Mouse (Mus musculus) limb, embryonic 12.5 days (tissue): ENCODE data around the gene Ucp3. TPM values are rescaled to one million over a fixed set of nuclear protein-coding genes. Genes with fewer than 3 reads are reported as not detected.

ENCODE experiments used
- ATAC-seq: fragments of 200-750 bp; cut with Nextera tagmentation; 2 replicates; pipeline ENCODE4 v1.8.0; 2017; ENCODE audit warnings: low read depth, moderate TSS enrichment; ENCODE audit not compliant: insufficient number of reproducible peaks, insufficient read depth, low FRiP score, low TSS enrichment
- H3K27ac ChIP-seq: fragments of 300-500 bp; sonication (generic); 2 replicates; pipeline ENCODE4 v1.5.1; 2016; ENCODE audit warnings: mild to moderate bottlenecking, moderate library complexity
- H3K27me3 ChIP-seq: fragments of 300-500 bp; sonication (generic); 2 replicates; pipeline ENCODE4 v1.6.1; 2016; ENCODE audit warnings: mild to moderate bottlenecking, moderate library complexity
- H3K36me3 ChIP-seq: fragments of 300-500 bp; sonication (generic); 2 replicates; pipeline ENCODE4 v1.6.1; 2016; ENCODE audit warnings: mild to moderate bottlenecking, moderate library complexity
- H3K4me1 ChIP-seq: fragments of 300-500 bp; sonication (generic); replicated peaks from 2 replicates; pipeline ENCODE4 v1.6.1; 2016
- H3K4me2 ChIP-seq: fragments of 300-500 bp; sonication (generic); 2 replicates; pipeline ENCODE4 v1.6.1; 2016; ENCODE audit warnings: mild to moderate bottlenecking, moderate library complexity
- H3K4me3 ChIP-seq: fragments of 300-500 bp; sonication (generic); replicated peaks from 2 replicates; pipeline ENCODE4 v1.5.1; 2016; ENCODE audit warnings: mild to moderate bottlenecking
- H3K9ac ChIP-seq: fragments of 300-500 bp; sonication (generic); replicated peaks from 2 replicates; pipeline ENCODE4 v1.6.1; 2016; ENCODE audit warnings: mild to moderate bottlenecking, moderate library complexity
- H3K9me3 ChIP-seq: fragments of 300-500 bp; sonication (generic); 2 replicates; pipeline ENCODE4 v1.6.1; 2016; ENCODE audit warnings: mild to moderate bottlenecking, moderate library complexity
- WGBS: fragments of 180-500 bp; shearing (Covaris S2); methylation state at CpG from one replicate; pipeline ENCODE4 v1.1.7; 2016; 5-methylcytosine and 5-hydroxymethylcytosine counted together
- polyA plus RNA-seq: library from polyadenylated mRNA; unstranded; fragments of >200 nt; fragmentation: Nextera tagmentation; extraction: Ambion mirVana; gene quantifications from 2 replicates; pipeline ENCODE4 v1.2.1, GENCODE M21; 2016

Ucp3 gene
- polyA plus RNA-seq, 1 experiment from 2014 or later = not detected

DNA sequence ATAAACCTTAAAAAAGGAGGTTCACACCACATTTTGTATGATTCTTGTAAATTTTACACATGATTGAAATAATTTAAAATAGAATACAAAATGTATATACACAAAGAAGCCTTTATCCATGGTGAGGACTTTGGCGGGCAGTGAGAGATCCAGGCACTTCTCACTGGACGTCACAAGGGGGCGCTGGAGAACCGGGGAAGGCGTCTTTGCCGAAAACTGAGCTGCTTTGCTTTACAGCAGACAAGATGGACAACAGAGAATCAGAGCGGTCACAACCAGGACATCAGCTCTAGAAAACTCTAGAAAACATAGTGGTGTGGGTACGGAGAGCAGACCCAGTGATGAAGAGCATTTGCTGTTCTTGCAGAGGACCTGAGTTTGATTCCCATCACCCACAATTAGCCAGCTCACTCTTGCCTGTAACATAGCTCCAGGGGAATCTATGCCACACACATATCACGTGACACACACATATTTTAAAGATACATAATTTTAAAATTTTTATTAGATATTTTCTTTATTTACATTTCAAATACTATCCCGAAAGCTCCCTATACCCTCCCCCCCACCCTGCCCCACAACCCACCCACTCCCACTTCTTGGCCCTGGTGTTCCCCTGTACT is 48.0 kb downstream of the Ucp3 start:
- Histone ChIP-seq H3K9me3 (no peaks in the 10 kb centered on the region), H3K27ac (no peak overlapping the region), H3K9ac (no peak overlapping the region), H3K36me3 (no peaks in the 10 kb centered on the region), H3K27me3 (no peaks in the 10 kb centered on the region), H3K4me1 (no peaks in the 10 kb centered on the region), H3K4me3 (no peak overlapping the region), H3K4me2 (peak overlapping the region; percentile 20; the same call in 1 of the 2 replicates)
- no peak; the same call in 1 of the 2 replicates for ATAC-seq
- 21% methylated on average over 10 of the region's 10 CpGs for WGBS

DNA sequence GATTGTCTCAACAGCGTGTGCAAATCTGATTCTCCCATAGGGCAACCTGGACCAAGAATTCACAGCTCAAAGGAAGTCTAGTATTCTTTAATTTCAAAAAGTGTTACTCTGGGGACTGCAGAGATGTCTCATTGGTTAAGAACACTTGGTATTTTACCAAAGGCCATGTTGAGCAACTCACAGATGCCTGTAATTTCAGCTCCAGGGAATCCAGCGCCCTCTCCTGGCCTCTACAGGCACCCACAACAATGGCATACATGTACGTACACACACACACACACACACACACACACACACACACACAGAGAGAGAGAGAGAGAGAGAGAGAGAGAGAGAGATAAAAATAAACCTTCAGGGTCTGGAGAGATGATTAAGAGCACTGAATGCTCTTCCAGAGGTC is 49.4 kb downstream of the Ucp3 start:
- no peak overlapping the region for H3K4me3 ChIP-seq
- H3K9ac ChIP-seq = no peak overlapping the region
- no peaks in the 10 kb centered on the region for H3K4me1 ChIP-seq
- no peak for ATAC-seq
- H3K36me3 ChIP-seq = no peaks in the 10 kb centered on the region
- no peak overlapping the region for H3K4me2 ChIP-seq
- H3K27me3 ChIP-seq = no peaks in the 10 kb centered on the region
- no peak overlapping the region for H3K27ac ChIP-seq
- H3K9me3 ChIP-seq = no peaks in the 10 kb centered on the region
- WGBS = 82% methylated on average over 3 of the region's 3 CpGs

DNA sequence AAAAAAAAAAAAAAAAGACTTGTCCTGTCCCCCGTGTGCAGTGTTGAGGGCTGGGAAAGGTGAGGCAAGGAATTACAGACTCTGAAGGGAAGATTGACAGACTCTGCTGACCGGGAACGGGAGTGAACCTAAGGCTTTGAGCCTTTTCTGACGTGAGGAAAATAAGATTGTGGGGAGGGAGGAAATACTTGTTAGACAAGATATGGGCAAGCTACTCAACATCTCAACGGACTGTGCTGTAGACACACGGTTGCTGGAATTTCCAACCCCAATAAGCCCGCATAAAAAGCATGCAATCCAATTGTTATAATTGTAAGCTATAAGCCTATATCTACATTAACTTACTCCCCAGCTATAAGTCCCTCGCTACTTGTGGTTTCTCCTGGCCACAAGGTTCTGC is 51.9 kb downstream of the Ucp3 start:
- H3K4me2 ChIP-seq = no peak overlapping the region
- no peaks in the 10 kb centered on the region for H3K27me3 ChIP-seq
- no peaks in the 10 kb centered on the region for H3K4me1 ChIP-seq
- no peak for ATAC-seq
- no peak overlapping the region for H3K4me3 ChIP-seq
- H3K9me3 ChIP-seq = no peaks in the 10 kb centered on the region
- H3K36me3 ChIP-seq = no peaks in the 10 kb centered on the region
- no peak overlapping the region for H3K9ac ChIP-seq
- no peak overlapping the region for H3K27ac ChIP-seq
- WGBS = 77% methylated on average over 8 of the region's 8 CpGs

DNA sequence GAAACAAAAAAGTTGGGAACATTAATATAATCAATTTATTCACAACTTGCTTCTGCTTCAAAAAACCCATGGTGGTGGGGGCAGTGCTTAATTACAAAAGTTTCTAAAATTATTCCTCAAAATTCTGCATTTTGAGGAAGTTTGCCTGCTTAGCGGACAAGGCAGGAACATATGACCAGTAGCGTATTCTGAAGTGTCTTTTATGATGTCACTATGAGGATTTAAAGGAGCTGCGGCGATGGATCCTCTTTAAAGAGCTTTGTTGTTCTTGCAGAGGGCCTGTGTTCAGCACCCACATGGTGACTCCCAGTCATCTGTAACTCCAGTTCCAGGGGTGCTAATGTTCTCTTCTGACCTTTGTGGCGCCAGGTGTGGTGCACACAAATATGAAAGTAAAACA is 58.0 kb downstream of the Ucp3 start:
- ATAC-seq = no peak
- Histone ChIP-seq H3K9me3 (no peaks in the 10 kb centered on the region), H3K4me1 (no peaks in the 10 kb centered on the region), H3K27me3 (no peaks in the 10 kb centered on the region), H3K4me2 (no peak overlapping the region), H3K27ac (no peak overlapping the region), H3K4me3 (no peak overlapping the region), H3K9ac (no peak overlapping the region), H3K36me3 (no peaks in the 10 kb centered on the region)
- 90% methylated on average over 5 of the region's 5 CpGs for WGBS

DNA sequence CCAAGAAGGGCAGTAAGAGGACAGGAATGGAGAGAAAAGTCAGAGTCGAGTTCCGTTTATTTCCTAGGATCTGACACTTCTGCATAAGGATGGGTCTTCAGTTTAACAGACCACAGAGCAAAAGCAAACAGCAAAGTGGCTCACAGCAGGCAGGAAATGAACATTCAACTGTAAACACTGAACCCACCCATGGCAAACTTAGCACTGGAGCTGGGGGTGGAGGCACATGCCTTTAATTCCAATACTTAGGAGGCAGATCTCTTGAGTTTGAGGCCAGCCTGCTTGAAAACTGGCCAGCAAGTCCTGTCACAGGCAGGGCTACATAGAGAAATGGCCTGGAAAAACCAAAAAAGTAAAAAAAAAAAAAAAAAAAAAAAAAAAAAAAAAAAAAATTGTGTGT is 60.7 kb downstream of the Ucp3 start:
- WGBS = 80% methylated on average over 2 of the region's 2 CpGs

DNA sequence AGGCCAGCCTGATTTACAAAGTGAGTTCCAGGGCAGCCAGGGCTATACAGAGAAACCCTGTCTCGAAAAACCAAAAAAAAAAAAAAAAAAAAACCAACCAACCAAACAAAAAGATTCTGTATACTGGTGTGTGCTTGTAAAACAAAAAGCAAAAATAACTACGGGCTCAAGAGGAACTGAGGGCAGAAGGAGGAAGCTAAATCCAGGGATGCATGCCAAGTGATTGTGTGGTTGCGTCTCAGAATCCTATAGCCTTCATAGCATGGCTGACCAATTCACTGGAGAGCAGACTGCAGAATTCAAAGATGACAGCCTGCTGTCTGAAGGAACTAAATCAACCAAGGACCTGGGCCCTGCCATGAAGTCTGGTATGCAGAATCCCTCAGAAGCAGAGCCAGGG is 61.4 kb downstream of the Ucp3 start:
- Histone ChIP-seq H3K27ac (no peak overlapping the region), H3K9me3 (no peaks in the 10 kb centered on the region), H3K36me3 (peaks cover 5% of the 10 kb centered on the region), H3K4me1 (peaks cover 11% of the 10 kb centered on the region), H3K4me3 (no peak overlapping the region), H3K27me3 (no peaks in the 10 kb centered on the region), H3K9ac (no peak overlapping the region), H3K4me2 (no peak overlapping the region)
- ATAC-seq = no peak
- 94% methylated on average over 3 of the region's 3 CpGs for WGBS

More for the DNA sequence above, 60.7 kb downstream of the Ucp3 start:
- no peaks in the 10 kb centered on the region for H3K36me3 ChIP-seq
- peaks cover 11% of the 10 kb centered on the region for H3K4me1 ChIP-seq
- H3K27ac ChIP-seq = no peak overlapping the region
- no peak overlapping the region for H3K4me3 ChIP-seq
- no peak overlapping the region for H3K9ac ChIP-seq
- H3K27me3 ChIP-seq = no peaks in the 10 kb centered on the region
- ATAC-seq = no peak
- no peak overlapping the region for H3K4me2 ChIP-seq
- H3K9me3 ChIP-seq = no peaks in the 10 kb centered on the region

DNA sequence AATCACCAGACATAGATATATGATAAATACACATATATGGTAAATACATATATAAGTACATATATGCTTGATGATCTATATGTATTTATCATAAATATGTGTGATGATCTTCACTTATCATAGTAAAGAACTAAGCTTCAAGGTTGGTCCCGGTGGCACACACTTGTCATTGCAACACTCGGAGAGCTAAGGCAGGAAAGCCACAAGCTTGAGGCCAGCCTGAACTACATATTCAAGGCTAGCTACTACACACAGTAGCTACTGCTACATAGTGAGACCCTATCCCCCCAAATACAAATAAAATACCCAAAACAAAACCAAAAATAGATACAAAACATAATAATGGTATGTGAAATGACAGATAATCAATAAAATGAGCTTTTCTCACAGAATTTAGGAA is 63.0 kb downstream of the Ucp3 start:
- H3K27ac ChIP-seq = no peak overlapping the region
- no peak overlapping the region for H3K4me3 ChIP-seq
- 86% methylated on average over 2 of the region's 2 CpGs for WGBS
- no peaks in the 10 kb centered on the region for H3K9me3 ChIP-seq
- no peak overlapping the region for H3K4me2 ChIP-seq
- ATAC-seq = no peak
- peaks cover 11% of the 10 kb centered on the region for H3K4me1 ChIP-seq
- H3K36me3 ChIP-seq = peaks cover 18% of the 10 kb centered on the region
- H3K9ac ChIP-seq = no peak overlapping the region
- H3K27me3 ChIP-seq = no peaks in the 10 kb centered on the region

Other genes with a start within 250 kb of the Ucp3 start
- gene Pgm2l1, start 245.6 kb upstream of the Ucp3 start, polyA plus RNA-seq = 3.8 and 4.2 TPM in 2 replicates
- gene P4ha3, start 187.5 kb upstream of the Ucp3 start, polyA plus RNA-seq = 6.7 and 11.1 TPM in 2 replicates
- gene C2cd3, start 100.8 kb upstream of the Ucp3 start, polyA plus RNA-seq = 37.7 and 40.4 TPM in 2 replicates
- gene Ppme1, start 100.7 kb upstream of the Ucp3 start, polyA plus RNA-seq = 53.8 and 60.6 TPM in 2 replicates
- gene Ucp2, start 20.3 kb downstream of the Ucp3 start, polyA plus RNA-seq = 154 and 169 TPM in 2 replicates
- gene Dnajb13, start 42.0 kb downstream of the Ucp3 start, polyA plus RNA-seq = 0.26 and 0.35 TPM in 2 replicates
- 15.7 and 21.3 TPM in 2 replicates for gene Coa4, start 64.1 kb downstream of the Ucp3 start, polyA plus RNA-seq
- 107 and 117 TPM in 2 replicates for gene Rab6a, start 134.4 kb downstream of the Ucp3 start, polyA plus RNA-seq
- 59.5 and 66.2 TPM in 2 replicates for gene Mrpl48, start 135.3 kb downstream of the Ucp3 start, polyA plus RNA-seq
- gene Plekhb1, start 189.4 kb downstream of the Ucp3 start, polyA plus RNA-seq = 1.4 and 2.6 TPM in 2 replicates
- 42.7 and 54.1 TPM in 2 replicates for gene Fam168a, start 233.6 kb downstream of the Ucp3 start, polyA plus RNA-seq